Mouse (Mus musculus) heart, embryonic 11.5 days (tissue): ENCODE results near the gene 6030468B19Rik. TPM values are rescaled to one million over a fixed set of nuclear protein-coding genes. Genes with fewer than 3 reads are reported as not detected.
"Not testable (repeated sequence)": the region's sequence is repeated elsewhere in the genome, so short reads cannot be mapped to it uniquely, and the experiment has no call there.

Experiments used
- ATAC-seq: fragments of 200-750 bp; cut with Nextera tagmentation; replicated peaks from 2 replicates; pipeline ENCODE4 v1.8.0; 2017; ENCODE audit warnings: moderate library complexity; ENCODE audit not compliant: insufficient number of reproducible peaks, low FRiP score, low TSS enrichment
- H3K27ac ChIP-seq: fragments of 300-500 bp; sonication (generic); 2 replicates; pipeline ENCODE4 v1.5.1; 2014; ENCODE audit warnings: mild to moderate bottlenecking, low read depth, low read length
- H3K27me3 ChIP-seq: fragments of 300-500 bp; sonication (generic); 2 replicates; pipeline ENCODE4 v1.6.1; 2014; ENCODE audit warnings: mild to moderate bottlenecking, low read length, mixed read lengths; ENCODE audit not compliant: control insufficient read depth, insufficient read depth
- H3K36me3 ChIP-seq: fragments of 300-500 bp; sonication (generic); 2 replicates; pipeline ENCODE4 v1.6.1; 2014; ENCODE audit warnings: mild to moderate bottlenecking, low read length, moderate library complexity, mixed read lengths; ENCODE audit not compliant: control insufficient read depth, insufficient read depth
- H3K4me1 ChIP-seq: fragments of 300-500 bp; sonication (generic); 2 replicates; pipeline ENCODE4 v1.6.1; 2014; ENCODE audit warnings: low read length; ENCODE audit not compliant: control insufficient read depth, insufficient read depth
- H3K4me2 ChIP-seq: fragments of 300-500 bp; sonication (generic); 2 replicates; pipeline ENCODE4 v1.6.1; 2014; ENCODE audit warnings: mild to moderate bottlenecking, moderate library complexity
- H3K4me3 ChIP-seq: fragments of 300-500 bp; sonication (generic); 2 replicates; pipeline ENCODE4 v1.5.1; 2014; ENCODE audit warnings: low read depth, low read length
- H3K9ac ChIP-seq: fragments of 300-500 bp; sonication (generic); 2 replicates; pipeline ENCODE4 v1.6.1; 2014; ENCODE audit warnings: mild to moderate bottlenecking, low read depth, low read length, moderate library complexity
- H3K9me3 ChIP-seq: fragments of 300-500 bp; sonication (generic); replicated peaks from 2 replicates; pipeline ENCODE4 v1.6.1; 2016; ENCODE audit warnings: low read length; ENCODE audit not compliant: control insufficient read depth
- WGBS: fragments of 180-500 bp; shearing (Covaris S2); extraction: QIAGEN DNeasy Blood & Tissue Kit; methylation state at CpG from one replicate; pipeline ENCODE4 v1.1.7; 2014; ENCODE audit not compliant: insufficient replicate concordance; 5-methylcytosine and 5-hydroxymethylcytosine counted together
- polyA plus RNA-seq: library from polyadenylated mRNA; unstranded; fragments of >200 nt; fragmentation: Nextera tagmentation; extraction: Ambion mirVana; gene quantifications from 2 replicates; pipeline ENCODE4 v1.2.1, GENCODE M21; 2014

The 6030468B19Rik gene
- polyA plus RNA-seq, 1 experiment from 2014 or later, result 3.9 TPM

GRCm38 (mm10) chr11:117832086-117832969 is 34.9 kb downstream of the 6030468B19Rik start:
- Histone ChIP-seq H3K4me2 (peak overlapping the region; percentile 64), H3K27ac (peak overlapping the region; percentile 54; the same call in 1 of the 2 replicates), H3K4me1 (peaks cover 43% of the 10 kb centered on the region), H3K27me3 (no peaks in the 10 kb centered on the region), H3K4me3 (peak overlapping the region; percentile 28), H3K36me3 (no peaks in the 10 kb centered on the region), H3K9me3 (no peaks in the 10 kb centered on the region), H3K9ac (0 out of 2 replicates have a peak overlapping the region, but pooled peaks have one; percentile 22)
- 16% methylated on average over 28 of the region's 28 CpGs for WGBS
- peak; percentile 40 for ATAC-seq

- H3K27ac ChIP-seq, H3K4me2 ChIP-seq, ATAC-seq, H3K4me3 ChIP-seq, H3K36me3 ChIP-seq, H3K9me3 ChIP-seq, H3K9ac ChIP-seq, H3K27me3 ChIP-seq: not testable (repeated sequence)
- H3K4me1 ChIP-seq, result peaks cover 32% of the 10 kb centered on the region
- WGBS, result 87% methylated on average over 4 of the region's 6 CpGs
These were observed 36.0 kb downstream of the 6030468B19Rik start for GRCm38 (mm10) chr11:117833509-117833908.

- Histone ChIP-seq H3K36me3 (no peaks in the 10 kb centered on the region), H3K9ac (no peak overlapping the region), H3K27ac (no peak overlapping the region), H3K4me2 (no peak overlapping the region), H3K4me3 (no peak overlapping the region), H3K4me1 (peaks cover 28% of the 10 kb centered on the region), H3K27me3 (no peaks in the 10 kb centered on the region), H3K9me3 (no peaks in the 10 kb centered on the region)
- no peak for ATAC-seq
- 91% methylated on average over 8 of the region's 8 CpGs for WGBS
These were observed 36.6 kb downstream of the 6030468B19Rik start for GRCm38 (mm10) chr11:117834086-117834485.

GRCm38 (mm10) chr11:117836306-117836705 is 38.8 kb downstream of the 6030468B19Rik start:
- no peak for ATAC-seq
- 19% methylated on average over 13 of the region's 13 CpGs for WGBS
- 0 out of 2 replicates have a peak overlapping the region, but pooled peaks have one; percentile 28 for H3K9ac ChIP-seq
- H3K9me3 ChIP-seq, result no peaks in the 10 kb centered on the region
- H3K4me2 ChIP-seq, result peak overlapping the region; percentile 54
- H3K36me3 ChIP-seq, result no peaks in the 10 kb centered on the region
- 0 out of 2 replicates have a peak overlapping the region, but pooled peaks have one; percentile 15 for H3K27ac ChIP-seq
- H3K4me3 ChIP-seq, result 0 out of 2 replicates have a peak overlapping the region, but pooled peaks have one; percentile 14
- no peaks in the 10 kb centered on the region for H3K27me3 ChIP-seq
- peaks cover 13% of the 10 kb centered on the region for H3K4me1 ChIP-seq

GRCm38 (mm10) chr11:117838572-117838971 is 41.1 kb downstream of the 6030468B19Rik start:
- Histone ChIP-seq H3K9me3 (no peaks in the 10 kb centered on the region), H3K4me2 (peak overlapping the region; percentile 14; the same call in 1 of the 2 replicates), H3K27me3 (no peaks in the 10 kb centered on the region), H3K36me3 (no peaks in the 10 kb centered on the region), H3K27ac (peak overlapping the region; percentile 46; the same call in 1 of the 2 replicates), H3K9ac (no peak overlapping the region), H3K4me3 (no peak overlapping the region), H3K4me1 (peaks cover 5% of the 10 kb centered on the region; the same call in 1 of the 2 replicates)
- peak; percentile 70 for ATAC-seq
- 64% methylated on average over 2 of the region's 2 CpGs for WGBS

- Histone ChIP-seq H3K9me3 (no peaks in the 10 kb centered on the region), H3K36me3 (no peaks in the 10 kb centered on the region), H3K27ac (peak overlapping the region; percentile 46; the same call in 1 of the 2 replicates), H3K4me1 (peaks cover 5% of the 10 kb centered on the region; the same call in 1 of the 2 replicates), H3K4me2 (peak overlapping the region; percentile 14; the same call in 1 of the 2 replicates), H3K27me3 (no peaks in the 10 kb centered on the region), H3K9ac (no peak overlapping the region), H3K4me3 (no peak overlapping the region)
- WGBS, result 77% methylated on average over 1 of the region's 1 CpGs
- no peak for ATAC-seq
These were observed 41.6 kb downstream of the 6030468B19Rik start for GRCm38 (mm10) chr11:117839021-117839420.

- no peaks in the 10 kb centered on the region for H3K36me3 ChIP-seq
- H3K27ac ChIP-seq, result no peak overlapping the region
- H3K27me3 ChIP-seq, result no peaks in the 10 kb centered on the region
- H3K4me3 ChIP-seq, result no peak overlapping the region
- WGBS, result 32% methylated on average over 1 of the region's 1 CpGs
- H3K9ac ChIP-seq, result no peak overlapping the region
- no peaks in the 10 kb centered on the region for H3K9me3 ChIP-seq
- H3K4me1 ChIP-seq, result peaks cover 5% of the 10 kb centered on the region; the same call in 1 of the 2 replicates
- no peak for ATAC-seq
- H3K4me2 ChIP-seq, result no peak overlapping the region
These were observed 43.5 kb downstream of the 6030468B19Rik start for GRCm38 (mm10) chr11:117840910-117841309.

- H3K36me3 ChIP-seq, result no peaks in the 10 kb centered on the region
These were observed 46.0 kb downstream of the 6030468B19Rik start for GRCm38 (mm10) chr11:117843434-117843833.

More at GRCm38 (mm10) chr11:117843434-117843833, 46.0 kb downstream of the 6030468B19Rik start:
- Histone ChIP-seq H3K4me2 (no peak overlapping the region), H3K4me1 (peaks cover 15% of the 10 kb centered on the region), H3K4me3 (no peak overlapping the region), H3K9me3 (no peaks in the 10 kb centered on the region), H3K9ac (no peak overlapping the region), H3K27ac (no peak overlapping the region), H3K27me3 (no peaks in the 10 kb centered on the region)
- no peak for ATAC-seq
- WGBS, result 66% methylated on average over 2 of the region's 2 CpGs
